Mouse (Mus musculus) adipocyte (in vitro differentiated cells): Measurements from ENCODE around the gene Olfr914.

Experiments used
- DNase-seq: peaks from one replicate; pipeline ENCODE4 v3.0.0-alpha.2; 2016; ENCODE audit warnings: low spot score

Olfr914 gene

DNA sequence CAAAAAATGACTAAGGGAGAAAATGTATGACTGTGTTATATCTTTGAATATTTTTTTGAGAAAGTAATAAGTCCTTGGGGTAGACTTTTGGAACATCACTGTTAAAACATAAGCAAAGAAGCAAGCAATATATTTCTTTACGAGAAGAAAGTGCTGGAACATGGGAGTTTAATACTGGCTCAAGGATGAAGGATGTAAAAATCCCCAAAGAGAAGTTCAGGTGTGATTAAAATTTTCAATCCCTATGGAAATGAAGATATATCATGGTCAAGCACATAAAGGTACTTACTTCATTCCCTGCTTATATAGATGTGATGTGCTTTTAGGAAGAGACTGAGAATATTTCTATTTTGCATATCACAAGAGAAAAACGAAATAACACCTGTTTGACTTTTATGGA is at the start of gene Olfr914:
Gene Olfr914, plus strand, starts transcription at position 301 of the 400 bp plus-strand sequence.
- DNase-seq: no peak

DNA sequence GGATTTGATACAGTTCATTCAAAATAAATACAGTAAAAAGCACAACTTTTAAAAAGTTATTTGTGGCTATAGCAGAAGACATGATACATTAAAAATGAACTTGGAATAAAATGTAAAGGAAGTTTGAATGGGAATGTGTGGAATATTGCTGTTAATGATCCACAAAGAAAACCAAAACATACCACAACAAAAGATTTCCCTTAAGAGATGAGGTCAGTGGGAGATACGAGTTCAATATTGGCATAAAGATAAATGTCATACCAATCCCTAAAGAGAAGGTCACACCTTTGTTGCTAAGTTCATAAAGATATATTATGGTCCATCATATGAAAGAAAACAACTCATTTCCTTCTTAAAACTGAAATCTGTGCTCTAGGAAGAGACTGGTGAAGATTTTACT is 25.0 kb upstream of the Olfr914 start, which contains the start of gene Olfr912:
Gene Olfr912, plus strand, starts transcription at position 301 of the 400 bp plus-strand sequence.
- no peak for DNase-seq

DNA sequence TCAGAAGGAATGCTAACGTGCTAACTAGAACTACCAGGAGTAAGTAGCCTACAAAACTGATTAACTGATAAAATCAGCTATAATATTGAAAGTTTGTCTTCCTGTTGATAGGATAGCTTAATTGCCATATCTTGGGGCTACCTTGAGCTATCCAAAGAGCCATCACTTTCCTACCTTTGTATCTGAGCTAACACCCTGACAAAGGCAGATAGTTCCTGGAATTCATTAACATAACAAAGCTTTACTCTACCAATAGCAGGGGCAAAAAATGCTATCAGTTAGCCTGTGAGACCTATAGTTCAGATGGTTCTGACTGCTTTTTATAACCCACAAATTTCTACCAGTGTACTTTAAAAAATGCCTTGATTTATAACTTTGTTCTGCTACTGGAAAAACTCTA is 13.8 kb upstream of the Olfr914 start:
- DNase-seq: no peak

DNA sequence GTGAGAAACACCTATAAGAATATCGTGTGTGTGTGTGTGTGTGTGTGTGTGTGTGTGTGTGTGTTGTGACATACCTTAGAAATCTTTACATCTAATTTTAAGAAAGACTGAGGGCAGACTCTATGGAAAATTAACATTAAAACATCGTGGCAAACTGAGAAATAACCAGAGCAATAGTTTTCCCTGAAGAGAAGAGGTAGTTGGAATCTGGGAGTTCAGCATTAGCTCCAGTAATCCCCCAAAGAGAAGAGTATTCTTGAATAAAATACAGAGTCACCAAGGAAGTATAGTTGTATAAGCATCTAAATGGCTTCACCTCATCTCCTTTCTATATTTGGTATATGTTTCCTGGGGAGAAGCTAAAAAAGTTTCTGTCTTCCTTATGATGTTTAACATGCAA is 12.4 kb upstream of the Olfr914 start, which contains the start of gene Olfr913:
Gene Olfr913, plus strand, starts transcription at position 301 of the 400 bp plus-strand sequence.
- DNase-seq: no peak

DNA sequence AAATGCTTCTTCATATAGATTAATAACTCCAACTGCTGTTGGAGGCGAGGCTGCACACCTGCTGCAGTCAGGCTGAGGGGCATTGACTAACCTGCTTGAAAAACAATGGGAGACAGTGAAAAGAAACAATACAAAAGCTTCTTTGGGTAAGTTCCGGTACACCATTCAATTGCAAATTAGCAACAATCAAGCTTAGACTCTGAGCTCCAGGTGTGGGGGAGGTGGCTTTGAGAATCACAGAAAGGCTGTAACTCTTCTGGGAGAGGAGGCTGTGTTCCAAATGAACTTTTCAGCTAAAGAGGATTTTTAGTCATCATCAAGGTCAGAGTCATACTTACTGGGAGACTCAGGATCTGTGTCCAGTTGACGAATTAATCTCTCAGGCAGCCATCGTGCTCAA is 27.5 kb downstream of the Olfr914 start:
- no peak for DNase-seq

DNA sequence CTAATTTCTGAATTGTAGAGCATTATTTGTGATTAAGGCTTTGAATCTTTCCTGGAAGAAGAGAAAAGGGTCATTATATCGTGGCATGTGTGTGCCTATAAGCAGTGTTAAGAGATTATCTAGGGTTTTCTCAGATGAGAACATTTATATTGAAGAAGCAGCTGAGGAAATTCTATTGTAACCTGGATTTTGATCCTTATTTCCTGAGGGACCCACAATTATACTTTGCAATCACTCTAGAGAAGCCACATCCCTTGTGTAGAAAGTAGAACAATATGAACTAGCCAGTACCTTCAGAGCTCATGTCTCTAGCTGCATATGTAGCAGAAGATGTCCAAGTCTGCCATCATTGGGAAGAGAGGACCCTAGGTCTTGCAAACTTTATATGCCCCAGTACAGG is 54.9 kb downstream of the Olfr914 start, which contains the start of gene Olfr916:
Gene Olfr916, minus strand, starts transcription at position 101 of the 400 bp plus-strand sequence.
- DNase-seq: no peak
